Mouse (Mus musculus): ENCODE data around the gene Nrgn. TPM values are rescaled to one million over a fixed set of nuclear protein-coding genes. Genes with fewer than 3 reads are reported as not detected.

The Nrgn gene
- polyA plus RNA-seq, 1 experiment from 2014 or later, result 4.2 TPM

DNA sequence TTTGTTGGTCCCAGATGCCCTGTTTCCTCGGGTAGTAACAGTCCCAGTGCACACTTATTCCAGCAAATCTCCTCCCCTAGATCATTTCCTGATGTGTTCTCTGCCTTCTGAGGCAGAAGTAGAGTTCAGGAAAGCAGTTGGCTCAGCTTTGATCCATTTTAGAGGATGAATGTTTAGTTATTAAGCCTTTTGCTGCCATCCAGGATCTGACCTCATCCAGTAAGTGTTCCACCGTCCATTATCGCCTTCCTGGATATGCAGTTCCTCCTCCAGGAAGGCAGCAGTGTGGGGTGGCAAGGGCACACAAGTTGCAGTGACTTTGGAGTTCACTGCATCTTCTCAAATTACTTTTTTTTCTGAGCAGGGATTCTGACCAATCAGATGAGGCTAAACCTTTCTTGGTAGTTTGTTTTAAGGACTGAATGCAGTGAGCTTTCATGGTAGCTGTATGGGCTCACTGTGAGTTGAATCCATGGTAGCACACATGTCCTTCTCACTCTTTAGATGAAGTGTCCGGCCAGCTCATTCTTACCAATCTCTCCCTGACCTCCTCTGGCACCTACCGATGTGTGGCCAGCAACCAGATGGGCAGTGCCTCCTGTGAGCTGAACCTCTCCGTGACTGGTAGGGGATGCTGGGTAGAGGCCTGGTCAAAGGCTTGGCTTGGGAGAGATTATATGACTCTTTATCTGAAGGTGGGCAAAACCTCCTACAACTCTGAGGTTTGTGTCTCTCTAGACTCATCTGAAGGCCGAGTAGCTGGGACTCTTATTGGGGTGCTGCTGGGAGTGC, 10.7 kb downstream of the Nrgn start:
- H3K9ac ChIP-seq (replicated peaks; ENCODE audit: low read depth), result no peak overlapping the region
- TF ChIP-seq EP300 (IDR thresholded peaks at IDR 0.05) (peak; percentile 75), CTCF (IDR thresholded peaks at IDR 0.05) (no peak)
- H3K4me3 ChIP-seq (ENCODE audit: low read depth, low read length), result no peak overlapping the region
- 49% methylated on average over 7 of the region's 7 CpGs for WGBS
- no peak overlapping the region for H3K4me2 ChIP-seq (replicated peaks; ENCODE audit: low read depth, low read length)
- DNase-seq (ENCODE audit: low spot score) (peak; percentile 60), ATAC-seq (peak; percentile 40)
- H3K27ac ChIP-seq (ENCODE audit: low read length), result peak overlapping the region; percentile 77
- no peaks in the 10 kb centered on the region for H3K9me3 ChIP-seq (ENCODE audit: low read length)
- no peaks in the 10 kb centered on the region for H3K27me3 ChIP-seq (replicated peaks; ENCODE audit: insufficient read depth, low read length)
- 0 out of 2 replicates have a peak, but pooled peaks cover 2% of the 10 kb centered on the region for H3K36me3 ChIP-seq (ENCODE audit: insufficient read depth, low read length)
- H3K4me1 ChIP-seq (ENCODE audit: insufficient read depth, low read depth, low read length), result no peaks in the 10 kb centered on the region; the same call in 1 of the 2 replicates

- Histone ChIP-seq H3K36me3 (ENCODE audit: insufficient read depth, low read length) (peaks cover 4% of the 10 kb centered on the region; the same call in 1 of the 2 replicates), H3K27ac (ENCODE audit: low read length) (peak overlapping the region; percentile 77), H3K4me2 (replicated peaks; ENCODE audit: low read depth, low read length) (no peak overlapping the region), H3K9me3 (ENCODE audit: low read length) (no peaks in the 10 kb centered on the region), H3K4me1 (ENCODE audit: insufficient read depth, low read depth, low read length) (no peaks in the 10 kb centered on the region; the same call in 1 of the 2 replicates), H3K9ac (replicated peaks; ENCODE audit: low read depth) (no peak overlapping the region), H3K27me3 (replicated peaks; ENCODE audit: insufficient read depth, low read length) (no peaks in the 10 kb centered on the region), H3K4me3 (ENCODE audit: low read depth, low read length) (no peak overlapping the region)
- 60% methylated on average over 6 of the region's 6 CpGs for WGBS
- no peak for TF ChIP-seq CTCF (IDR thresholded peaks at IDR 0.05)
- peak; percentile 63 for TF ChIP-seq EP300 (IDR thresholded peaks at IDR 0.05)
- ATAC-seq (peak; percentile 43), DNase-seq (ENCODE audit: low spot score) (peak; percentile 65)
Measured at GRCm38 (mm10) chr9:37540701-37541575, 11.8 kb downstream of the Nrgn start.

- Histone ChIP-seq H3K9ac (replicated peaks; ENCODE audit: low read depth) (no peak overlapping the region), H3K4me3 (ENCODE audit: low read depth, low read length) (0 out of 2 replicates have a peak overlapping the region, but pooled peaks have one; percentile 17), H3K4me2 (replicated peaks; ENCODE audit: low read depth, low read length) (peak overlapping the region; percentile 38; the same call in 1 of the 2 replicates), H3K9me3 (ENCODE audit: low read length) (no peaks in the 10 kb centered on the region), H3K4me1 (ENCODE audit: insufficient read depth, low read depth, low read length) (no peaks in the 10 kb centered on the region; the same call in 1 of the 2 replicates), H3K27me3 (replicated peaks; ENCODE audit: insufficient read depth, low read length) (no peaks in the 10 kb centered on the region), H3K36me3 (ENCODE audit: insufficient read depth, low read length) (peaks cover 10% of the 10 kb centered on the region; the same call in 1 of the 2 replicates), H3K27ac (ENCODE audit: low read length) (peak overlapping the region; percentile 71)
- TF ChIP-seq CTCF (IDR thresholded peaks at IDR 0.05), result no peak
- TF ChIP-seq EP300 (IDR thresholded peaks at IDR 0.05), result no peak
- ATAC-seq (no peak), DNase-seq (ENCODE audit: low spot score) (no peak)
- WGBS, result 86% methylated on average over 4 of the region's 4 CpGs
Measured at GRCm38 (mm10) chr9:37540226-37540625, 12.5 kb downstream of the Nrgn start.

- Histone ChIP-seq H3K4me1 (ENCODE audit: insufficient read depth, low read depth, low read length) (no peaks in the 10 kb centered on the region; the same call in 1 of the 2 replicates), H3K27ac (ENCODE audit: low read length) (peak within 1 kb of the TSS; percentile 71), H3K9me3 (ENCODE audit: low read length) (no peaks in the 10 kb centered on the region), H3K4me2 (replicated peaks; ENCODE audit: low read depth, low read length) (peak within 1 kb of the TSS; percentile 38), H3K4me3 (ENCODE audit: low read depth, low read length) (0 out of 2 replicates have a peak within 1 kb of the TSS, but pooled peaks have one; percentile 17), H3K9ac (replicated peaks; ENCODE audit: low read depth) (no peak within 1 kb of the TSS), H3K36me3 (ENCODE audit: insufficient read depth, low read length) (peaks cover 15% of the 10 kb centered on the region; the same call in 1 of the 2 replicates), H3K27me3 (replicated peaks; ENCODE audit: insufficient read depth, low read length) (no peaks in the 10 kb centered on the region)
- WGBS, result 47% methylated on average over 23 of the region's 23 CpGs
- peak; percentile 30 for ATAC-seq
- TF ChIP-seq CTCF (IDR thresholded peaks at IDR 0.05) (no peak; the same call in 1 of the 2 replicates), EP300 (IDR thresholded peaks at IDR 0.05) (no peak)
- DNase-seq (ENCODE audit: low spot score), result no peak
Measured at GRCm38 (mm10) chr9:37539170-37540025, 13.3 kb downstream of the Nrgn start, which contains the start of gene Vsig2. TSS of gene Vsig2 (plus strand) at chr9:37539255.

GRCm38 (mm10) chr9:37537658-37538250, 14.9 kb downstream of the Nrgn start:
- no peaks in the 10 kb centered on the region for H3K27me3 ChIP-seq (replicated peaks; ENCODE audit: insufficient read depth, low read length)
- peaks cover 20% of the 10 kb centered on the region; the same call in 1 of the 2 replicates for H3K36me3 ChIP-seq (ENCODE audit: insufficient read depth, low read length)
- no peak overlapping the region for H3K9ac ChIP-seq (replicated peaks; ENCODE audit: low read depth)
- ATAC-seq (peak; percentile 25), DNase-seq (ENCODE audit: low spot score) (no peak)
- TF ChIP-seq CTCF (IDR thresholded peaks at IDR 0.05) (no peak), EP300 (IDR thresholded peaks at IDR 0.05) (peak; percentile 37; the same call in 1 of the 2 replicates)
- WGBS, result 73% methylated on average over 5 of the region's 5 CpGs
- no peaks in the 10 kb centered on the region for H3K9me3 ChIP-seq (ENCODE audit: low read length)
- H3K27ac ChIP-seq (ENCODE audit: low read length), result peak overlapping the region; percentile 32; the same call in 1 of the 2 replicates
- H3K4me1 ChIP-seq (ENCODE audit: insufficient read depth, low read depth, low read length), result peaks cover 2% of the 10 kb centered on the region; the same call in 1 of the 2 replicates
- no peak overlapping the region for H3K4me2 ChIP-seq (replicated peaks; ENCODE audit: low read depth, low read length)
- H3K4me3 ChIP-seq (ENCODE audit: low read depth, low read length), result no peak overlapping the region
